ENCODE assay signal across 10 mouse cellular contexts in genomic region chr15:85909931-85910330, GRCm38 (mm10). TPM values are rescaled to one million over a fixed set of nuclear protein-coding genes. Genes with fewer than 3 reads are reported as not detected.
A peak's percentile ranks its signal among the peaks of the same experiment; 100 is the strongest.
DNase-seq lines count a peak whose midpoint lies in the region; ATAC-seq lines count a peak whose summit lies in the region.
"Had no signal": no experiment of that assay in that cellular context is flagged by ENCODE, and none has a peak within 500 bp of the region (broad histone marks: within the 10 kb centered on the region; RNA-seq: fewer than 3 reads in every experiment).

No protein-coding gene starts in this region.

- no peak overlapping the region for H3K4me3 ChIP-seq in heart, embryonic 13.5 days
- H3K4me3 ChIP-seq in embryonic facial prominence, embryonic 14.5 days (ENCODE audit: low read depth, low read length): no peak overlapping the region
- no peak overlapping the region for H3K4me3 ChIP-seq in stomach, embryonic 14.5 days (ENCODE audit: low read depth, low read length)

- intact Hi-C loops in heart, postnatal 14 days (cut with DNase I): no loop called here

- H3K27ac ChIP-seq in heart, embryonic 13.5 days (replicated peaks): no peak overlapping the region
- H3K27ac ChIP-seq in embryonic facial prominence, embryonic 14.5 days (replicated peaks; ENCODE audit: low read depth, low read length): peak overlapping the region; percentile 58; the same call in 1 of the 2 replicates
- H3K27ac ChIP-seq in stomach, embryonic 14.5 days (ENCODE audit: low read length): peak overlapping the region; percentile 62; the same call in 1 of the 2 replicates
- H3K27ac ChIP-seq: hindbrain, embryonic 14.5 days had no signal

- no peak for ATAC-seq in heart, embryonic 13.5 days (ENCODE audit: extremely low read depth, insufficient number of reproducible peaks, low FRiP score, low TSS enrichment)
- ATAC-seq in embryonic facial prominence, embryonic 14.5 days (ENCODE audit: low read depth): peak; percentile 71
- peak; percentile 56 for ATAC-seq in stomach, embryonic 14.5 days (ENCODE audit: insufficient number of reproducible peaks, insufficient read depth, low FRiP score, low read depth)

- 0 out of 2 replicates have a peak overlapping the region, but pooled peaks have one; percentile 4 for H3K9ac ChIP-seq in heart, embryonic 13.5 days
- H3K9ac ChIP-seq in embryonic facial prominence, embryonic 14.5 days (ENCODE audit: low read depth, low read length): no peak overlapping the region
- no peak overlapping the region for H3K9ac ChIP-seq in stomach, embryonic 14.5 days (replicated peaks; ENCODE audit: low read depth, low read length)
- H3K9ac ChIP-seq: hindbrain, embryonic 14.5 days had no signal

- H3K4me2 ChIP-seq in heart, embryonic 13.5 days: no peak overlapping the region
- H3K4me2 ChIP-seq in embryonic facial prominence, embryonic 14.5 days (ENCODE audit: low read depth, low read length): no peak overlapping the region
- no peak overlapping the region for H3K4me2 ChIP-seq in stomach, embryonic 14.5 days (replicated peaks; ENCODE audit: low read depth, low read length)
- H3K4me2 ChIP-seq: hindbrain, embryonic 14.5 days had no signal

- DNase-seq in heart, postnatal 14 days: no peak
- DNase-seq in lung, postnatal 25 days (ENCODE audit: low spot score): peak; percentile 4
- DNase-seq in lung, postnatal 4 days: no peak
- DNase-seq in embryonic facial prominence, embryonic 14.5 days (ENCODE audit: low spot score): peak; percentile 50
- no peak for DNase-seq in embryo, embryonic 9.5 days (ENCODE audit: extremely low spot score)
- DNase-seq in gastrocnemius, adult 18-20 months (ENCODE audit: low spot score): no peak
- DNase-seq: gastrocnemius, postnatal 25 days had no signal

- H3K36me3 ChIP-seq in heart, embryonic 13.5 days: no peaks in the 10 kb centered on the region
- H3K36me3 ChIP-seq in embryonic facial prominence, embryonic 14.5 days (ENCODE audit: control insufficient read depth, insufficient read depth, low read length): 0 out of 2 replicates have a peak, but pooled peaks cover 3% of the 10 kb centered on the region
- H3K36me3 ChIP-seq in stomach, embryonic 14.5 days (ENCODE audit: control insufficient read depth, insufficient read depth, low read length): no peaks in the 10 kb centered on the region

- WGBS in heart, embryonic 13.5 days: 48% methylated on average over 10 of the region's 10 CpGs
- 42% methylated on average over 9 of the region's 10 CpGs for WGBS in embryonic facial prominence, embryonic 14.5 days
- WGBS in stomach, embryonic 14.5 days: 22% methylated on average over 10 of the region's 10 CpGs

- H3K4me1 ChIP-seq in heart, embryonic 13.5 days: peaks cover 13% of the 10 kb centered on the region
- H3K4me1 ChIP-seq in embryonic facial prominence, embryonic 14.5 days (ENCODE audit: control insufficient read depth, insufficient read depth, low read length): peaks cover 9% of the 10 kb centered on the region
- H3K4me1 ChIP-seq in stomach, embryonic 14.5 days (ENCODE audit: control insufficient read depth, insufficient read depth, low read length): no peaks in the 10 kb centered on the region

- H3K9me3 ChIP-seq in heart, embryonic 13.5 days: 0 out of 2 replicates have a peak, but pooled peaks cover 3% of the 10 kb centered on the region
- H3K9me3 ChIP-seq in embryonic facial prominence, embryonic 14.5 days (ENCODE audit: control insufficient read depth, low read length): 0 out of 2 replicates have a peak, but pooled peaks cover 5% of the 10 kb centered on the region
- no peaks in the 10 kb centered on the region for H3K9me3 ChIP-seq in stomach, embryonic 14.5 days (ENCODE audit: control insufficient read depth, low read depth, low read length)

- no peaks in the 10 kb centered on the region for H3K27me3 ChIP-seq in heart, embryonic 13.5 days (replicated peaks)
- H3K27me3 ChIP-seq in embryonic facial prominence, embryonic 14.5 days (replicated peaks; ENCODE audit: control insufficient read depth, insufficient read depth, low read length): no peaks in the 10 kb centered on the region
- no peaks in the 10 kb centered on the region for H3K27me3 ChIP-seq in stomach, embryonic 14.5 days (ENCODE audit: control insufficient read depth, insufficient read depth, low read length)

RNA-seq across cellular contexts. Expression of gene Trmu, which starts 30.8 kb away (rescaled TPM):
- 25.9 and 31.6 TPM in 2 replicates for polyA plus RNA-seq in heart, embryonic 13.5 days (2015; fragmentation: Nextera tagmentation; extraction: Ambion mirVana)
- 10 to 100 TPM; 25.9 to 28.7 TPM for total RNA-seq in heart, postnatal 14 days (2021)
- polyA plus RNA-seq in embryonic facial prominence, embryonic 14.5 days (2014; fragmentation: Nextera tagmentation; extraction: Ambion mirVana): 32.4 and 32.7 TPM in 2 replicates
- polyA plus RNA-seq in stomach, embryonic 14.5 days (2014; fragmentation: Nextera tagmentation; extraction: Ambion mirVana): 38.6 and 41.9 TPM in 2 replicates
- 1 to 10 TPM; 8.2 to 9.4 TPM for total RNA-seq in gastrocnemius, adult 18-20 months (2021)

RNA-seq across cellular contexts. Expression of gene Gtse1, which starts 50.4 kb away (rescaled TPM):
- polyA plus RNA-seq in heart, embryonic 13.5 days (2015; fragmentation: Nextera tagmentation; extraction: Ambion mirVana): 23.7 and 25.3 TPM in 2 replicates
- 1 to 10 TPM; 1.4 to 2.3 TPM for total RNA-seq in heart, postnatal 14 days (2021)
- polyA plus RNA-seq in embryonic facial prominence, embryonic 14.5 days (2014; fragmentation: Nextera tagmentation; extraction: Ambion mirVana): 18.9 and 19.6 TPM in 2 replicates
- 24.6 and 24.9 TPM in 2 replicates for polyA plus RNA-seq in stomach, embryonic 14.5 days (2014; fragmentation: Nextera tagmentation; extraction: Ambion mirVana)
- total RNA-seq in gastrocnemius, adult 18-20 months (2021): under 1 TPM; 0.07 to 0.09 TPM

Comparison
In these comparisons a context has a peak if more than half of its experiments do, and no peak if none do; other contexts are left out.
1. DNase-seq: peak in lung, postnatal 25 days (single experiment) and embryonic facial prominence, embryonic 14.5 days (single experiment); none in heart, postnatal 14 days (0 of 2), lung, postnatal 4 days (0 of 2), embryo, embryonic 9.5 days (single experiment) and gastrocnemius, adult 18-20 months (single experiment).